Mouse (Mus musculus): ENCODE results near the gene Tfpt. TPM values are rescaled to one million over a fixed set of nuclear protein-coding genes. Genes with fewer than 3 reads are reported as not detected.
A peak's percentile ranks its signal among the peaks of the same experiment; 100 is the strongest.

Tfpt gene
- polyA plus RNA-seq, 1 experiment from 2014 or later: 15.1 TPM

GRCm38 (mm10) chr7:3646641-3647040 is 16.9 kb upstream of the Tfpt start:
- H3K4me3 ChIP-seq: peak overlapping the region; percentile 99
- H3K27me3 ChIP-seq (replicated peaks): no peaks in the 10 kb centered on the region
- H3K9ac ChIP-seq: peak overlapping the region; percentile 100
- peaks cover 45% of the 10 kb centered on the region for H3K4me1 ChIP-seq
- WGBS: 56% methylated on average over 4 of the region's 4 CpGs
- H3K9me3 ChIP-seq: no peaks in the 10 kb centered on the region
- peak overlapping the region; percentile 88 for H3K4me2 ChIP-seq
- H3K36me3 ChIP-seq: peaks cover 45% of the 10 kb centered on the region
- no peak overlapping the region for H3K27ac ChIP-seq (replicated peaks)
- ATAC-seq (ENCODE audit: extremely low read depth, insufficient number of reproducible peaks, low FRiP score, low TSS enrichment): no peak

GRCm38 (mm10) chr7:3646188-3646587 is 16.5 kb upstream of the Tfpt start:
- Histone ChIP-seq H3K9ac (peak overlapping the region; percentile 100), H3K36me3 (peaks cover 45% of the 10 kb centered on the region), H3K4me1 (peaks cover 45% of the 10 kb centered on the region), H3K27me3 (replicated peaks) (no peaks in the 10 kb centered on the region), H3K27ac (replicated peaks) (peak overlapping the region; percentile 98), H3K9me3 (no peaks in the 10 kb centered on the region), H3K4me3 (peak overlapping the region; percentile 99), H3K4me2 (peak overlapping the region; percentile 88)
- no peak for ATAC-seq (ENCODE audit: extremely low read depth, insufficient number of reproducible peaks, low FRiP score, low TSS enrichment)
- 14% methylated on average over 9 of the region's 9 CpGs for WGBS

GRCm38 (mm10) chr7:3645488-3646025 is 15.8 kb upstream of the Tfpt start:
- peak overlapping the region; percentile 98 for H3K27ac ChIP-seq (replicated peaks)
- WGBS: under 1% methylated on average over 53 of the region's 58 CpGs
- H3K4me2 ChIP-seq: peak overlapping the region; percentile 88
- peak overlapping the region; percentile 100 for H3K9ac ChIP-seq
- peak overlapping the region; percentile 99 for H3K4me3 ChIP-seq
- peaks cover 45% of the 10 kb centered on the region for H3K4me1 ChIP-seq
- H3K27me3 ChIP-seq (replicated peaks): no peaks in the 10 kb centered on the region
- no peaks in the 10 kb centered on the region for H3K9me3 ChIP-seq
- ATAC-seq (ENCODE audit: extremely low read depth, insufficient number of reproducible peaks, low FRiP score, low TSS enrichment): peak; percentile 5; the same call in 1 of the 2 replicates
- peaks cover 45% of the 10 kb centered on the region for H3K36me3 ChIP-seq

- peak within 1 kb of the TSS; percentile 100 for H3K9ac ChIP-seq
- peak within 1 kb of the TSS; percentile 99 for H3K4me3 ChIP-seq
- no peaks in the 10 kb centered on the region for H3K9me3 ChIP-seq
- H3K4me2 ChIP-seq: peak within 1 kb of the TSS; percentile 88
- H3K27me3 ChIP-seq (replicated peaks): no peaks in the 10 kb centered on the region
- under 1% methylated on average over 55 of the region's 58 CpGs for WGBS
- H3K27ac ChIP-seq (replicated peaks): peak within 1 kb of the TSS; percentile 98
- peaks cover 45% of the 10 kb centered on the region for H3K36me3 ChIP-seq
- peaks cover 44% of the 10 kb centered on the region for H3K4me1 ChIP-seq
- peak; percentile 97 for ATAC-seq (ENCODE audit: extremely low read depth, insufficient number of reproducible peaks, low FRiP score, low TSS enrichment)
Measured at GRCm38 (mm10) chr7:3644672-3645487, 15.2 kb upstream of the Tfpt start, which contains the start of gene Cnot3. Gene Cnot3, plus strand, starts transcription at chr7:3645268.

GRCm38 (mm10) chr7:3644348-3644671 is 14.6 kb upstream of the Tfpt start:
- H3K4me1 ChIP-seq: peaks cover 38% of the 10 kb centered on the region
- peaks cover 47% of the 10 kb centered on the region for H3K36me3 ChIP-seq
- H3K4me2 ChIP-seq: peak overlapping the region; percentile 73
- H3K27ac ChIP-seq (replicated peaks): peak overlapping the region; percentile 61
- no peaks in the 10 kb centered on the region for H3K27me3 ChIP-seq (replicated peaks)
- peak overlapping the region; percentile 99 for H3K4me3 ChIP-seq
- peak overlapping the region; percentile 59 for H3K9ac ChIP-seq
- no peaks in the 10 kb centered on the region for H3K9me3 ChIP-seq
- 1% methylated on average over 11 of the region's 11 CpGs for WGBS
- no peak for ATAC-seq (ENCODE audit: extremely low read depth, insufficient number of reproducible peaks, low FRiP score, low TSS enrichment)

GRCm38 (mm10) chr7:3643843-3644242 is 14.1 kb upstream of the Tfpt start:
- no peaks in the 10 kb centered on the region for H3K27me3 ChIP-seq (replicated peaks)
- H3K4me3 ChIP-seq: peak overlapping the region; percentile 99
- peak overlapping the region; percentile 59 for H3K9ac ChIP-seq
- H3K36me3 ChIP-seq: peaks cover 52% of the 10 kb centered on the region
- no peak for ATAC-seq (ENCODE audit: extremely low read depth, insufficient number of reproducible peaks, low FRiP score, low TSS enrichment)
- peaks cover 34% of the 10 kb centered on the region for H3K4me1 ChIP-seq
- peak overlapping the region; percentile 61; the same call in 1 of the 2 replicates for H3K27ac ChIP-seq (replicated peaks)
- no peaks in the 10 kb centered on the region for H3K9me3 ChIP-seq
- WGBS: 22% methylated on average over 9 of the region's 9 CpGs
- peak overlapping the region; percentile 73 for H3K4me2 ChIP-seq

- Histone ChIP-seq H3K27me3 (replicated peaks) (no peaks in the 10 kb centered on the region), H3K4me1 (peaks cover 29% of the 10 kb centered on the region), H3K9ac (no peak overlapping the region), H3K9me3 (no peaks in the 10 kb centered on the region), H3K4me3 (peak overlapping the region; percentile 99; the same call in 1 of the 2 replicates), H3K4me2 (peak overlapping the region; percentile 73), H3K27ac (replicated peaks) (no peak overlapping the region), H3K36me3 (peaks cover 54% of the 10 kb centered on the region)
- 62% methylated on average over 5 of the region's 5 CpGs for WGBS
- ATAC-seq (ENCODE audit: extremely low read depth, insufficient number of reproducible peaks, low FRiP score, low TSS enrichment): no peak
Measured at GRCm38 (mm10) chr7:3643412-3643811, 13.7 kb upstream of the Tfpt start.

- H3K27ac ChIP-seq (replicated peaks): no peak overlapping the region
- no peak for ATAC-seq (ENCODE audit: extremely low read depth, insufficient number of reproducible peaks, low FRiP score, low TSS enrichment)
- H3K36me3 ChIP-seq: peaks cover 65% of the 10 kb centered on the region
- H3K4me3 ChIP-seq: peak overlapping the region; percentile 80
- H3K9ac ChIP-seq: peak overlapping the region; percentile 92
- no peaks in the 10 kb centered on the region for H3K9me3 ChIP-seq
- WGBS: 53% methylated on average over 3 of the region's 3 CpGs
- H3K4me2 ChIP-seq: peak overlapping the region; percentile 100
- no peaks in the 10 kb centered on the region for H3K27me3 ChIP-seq (replicated peaks)
- peaks cover 25% of the 10 kb centered on the region for H3K4me1 ChIP-seq
Measured at GRCm38 (mm10) chr7:3630478-3630815, 718 bp upstream of the Tfpt start.

GRCm38 (mm10) chr7:3629030-3629429 is 699 bp downstream of the Tfpt start:
- WGBS: 29% methylated on average over 4 of the region's 4 CpGs
- H3K4me3 ChIP-seq: peak overlapping the region; percentile 80
- H3K9me3 ChIP-seq: no peaks in the 10 kb centered on the region
- no peak for ATAC-seq (ENCODE audit: extremely low read depth, insufficient number of reproducible peaks, low FRiP score, low TSS enrichment)
- no peaks in the 10 kb centered on the region for H3K27me3 ChIP-seq (replicated peaks)
- H3K4me1 ChIP-seq: peaks cover 25% of the 10 kb centered on the region
- peak overlapping the region; percentile 92 for H3K9ac ChIP-seq
- H3K4me2 ChIP-seq: peak overlapping the region; percentile 100
- peaks cover 65% of the 10 kb centered on the region for H3K36me3 ChIP-seq
- peak overlapping the region; percentile 86; the same call in 1 of the 2 replicates for H3K27ac ChIP-seq (replicated peaks)

- no peaks in the 10 kb centered on the region for H3K9me3 ChIP-seq
- peak within 1 kb of the TSS; percentile 86 for H3K9ac ChIP-seq
- peaks cover 37% of the 10 kb centered on the region for H3K36me3 ChIP-seq
- 2% methylated on average over 32 of the region's 32 CpGs for WGBS
- H3K4me1 ChIP-seq: peaks cover 12% of the 10 kb centered on the region
- peak within 1 kb of the TSS; percentile 79 for H3K27ac ChIP-seq (replicated peaks)
- ATAC-seq (ENCODE audit: extremely low read depth, insufficient number of reproducible peaks, low FRiP score, low TSS enrichment): peak; percentile 82
- H3K4me2 ChIP-seq: peak within 1 kb of the TSS; percentile 72
- no peaks in the 10 kb centered on the region for H3K27me3 ChIP-seq (replicated peaks)
- H3K4me3 ChIP-seq: peak within 1 kb of the TSS; percentile 78
Measured at GRCm38 (mm10) chr7:3617242-3617995, 12.3 kb downstream of the Tfpt start, which contains the start of gene Ndufa3. Gene Ndufa3, plus strand, starts transcription at chr7:3617373.

Measured in heart, embryonic 13.5 days (tissue).